Mouse (Mus musculus): ENCODE measurements around the gene Gkn3.
A peak's percentile ranks its signal among the peaks of the same experiment; 100 is the strongest.

Gene Gkn3

DNA sequence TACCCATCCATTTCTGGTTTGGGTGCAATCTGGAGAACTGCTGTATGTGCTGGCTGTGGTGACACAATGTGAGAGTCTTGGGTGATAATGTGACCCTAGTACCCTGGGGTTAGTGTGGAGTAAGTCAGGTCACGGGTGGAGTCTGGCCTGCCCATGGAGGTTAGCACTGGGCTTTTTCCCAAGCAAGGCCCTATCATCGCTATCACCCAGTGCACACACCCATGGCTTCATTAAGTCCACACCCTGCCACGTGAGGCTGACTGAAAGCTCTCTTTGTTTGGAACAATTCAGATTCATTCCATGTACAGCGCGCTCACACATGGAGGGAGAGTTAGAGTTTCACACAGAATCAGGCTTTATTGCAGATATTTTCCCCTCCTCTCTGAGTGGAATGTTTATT is 34.3 kb downstream of the Gkn3 start:
- no peak for DNase-seq (ENCODE audit: low read depth, low spot score)

GRCm38 (mm10) chr6:87350829-87351228 is 37.9 kb downstream of the Gkn3 start, which contains the start of gene Gkn1:
TSS of gene Gkn1 (minus strand) at chr6:87350942.
- no peak for DNase-seq (ENCODE audit: low read depth, low spot score)

GRCm38 (mm10) chr6:87335935-87336295 is 52.8 kb downstream of the Gkn3 start:
- DNase-seq (ENCODE audit: low read depth, low spot score): no peak

DNA sequence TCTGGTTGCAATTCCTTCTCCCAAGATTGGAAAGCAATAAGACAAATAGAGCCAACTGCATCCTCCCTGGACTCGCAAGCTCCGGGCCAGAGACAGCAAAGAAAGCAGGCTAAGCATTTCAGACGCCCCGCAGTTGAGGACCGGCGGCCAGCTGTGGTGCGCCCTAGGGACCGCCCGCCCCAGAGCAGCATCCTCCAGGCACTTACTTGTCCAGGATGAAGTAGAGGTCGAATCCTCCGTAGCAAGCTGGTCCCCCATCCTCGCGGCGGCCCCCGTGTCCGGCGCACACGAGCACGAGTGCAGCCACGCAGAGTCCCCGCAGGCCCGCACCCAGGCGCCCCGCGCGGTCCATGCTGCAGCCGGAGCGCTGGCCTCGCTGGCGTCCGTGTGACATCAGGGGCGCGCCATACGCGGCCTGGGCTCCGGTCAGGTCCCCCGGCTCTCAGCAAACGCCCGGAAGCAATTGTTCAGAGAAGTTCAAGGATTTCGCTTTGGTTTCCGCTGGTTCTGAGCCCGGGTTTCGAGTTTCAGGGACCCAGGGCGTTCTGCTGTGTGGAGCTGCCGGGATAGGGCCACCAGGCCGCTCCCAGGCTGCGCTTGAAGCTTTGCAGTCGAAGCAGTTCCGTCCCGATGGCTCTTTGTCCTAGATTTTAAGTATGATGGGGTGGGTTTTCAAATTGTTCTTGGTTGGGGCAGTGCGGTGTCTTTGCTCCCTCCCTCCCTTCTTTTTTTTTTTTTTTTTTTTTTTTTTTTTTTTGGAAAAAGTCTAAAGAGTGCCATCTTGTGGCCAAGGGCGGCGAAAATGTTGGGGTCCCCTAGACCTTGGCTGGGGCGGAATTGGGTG is 53.4 kb downstream of the Gkn3 start, which contains the start of gene Antxr1:
Antxr1 (minus strand) TSS at position 731 of the 844 bp plus-strand sequence.
- peak; percentile 31 for DNase-seq (ENCODE audit: low read depth, low spot score)

- DNase-seq (ENCODE audit: low read depth, low spot score): no peak
Observed at GRCm38 (mm10) chr6:87334361-87335090, 54.2 kb downstream of the Gkn3 start.
